Mouse (Mus musculus) erythroblast, embryonic 14.5 days (primary cell): ENCODE measurements around the gene S100b. TPM values are rescaled to one million over a fixed set of nuclear protein-coding genes. Genes with fewer than 3 reads are reported as not detected.

Experiments
- H3K27me3 ChIP-seq: 2 replicates; pipeline ENCODE4 v1.6.1; 2012; ENCODE audit warnings: inconsistent platforms; ENCODE audit not compliant: control insufficient read depth
- H3K36me3 ChIP-seq: 2 replicates; pipeline ENCODE4 v1.6.1; 2012; ENCODE audit warnings: mild to moderate bottlenecking, inconsistent platforms; ENCODE audit not compliant: control insufficient read depth
- H3K4me1 ChIP-seq: 2 replicates; pipeline ENCODE4 v1.6.1; 2012; ENCODE audit warnings: inconsistent platforms; ENCODE audit not compliant: control insufficient read depth
- H3K4me3 ChIP-seq: replicated peaks from 2 replicates; pipeline ENCODE3; 2012; ENCODE audit warnings: moderate library complexity, mild to moderate bottlenecking, inconsistent platforms
- H3K9me3 ChIP-seq: 2 replicates; pipeline ENCODE4 v1.6.1; 2012; ENCODE audit warnings: low read length, inconsistent platforms, mixed read lengths; ENCODE audit not compliant: control insufficient read depth
- GATA1 ChIP-seq: IDR thresholded peaks from 2 replicates; pipeline ENCODE4 v1.6.1; 2012; ENCODE audit warnings: low read length, inconsistent platforms, mixed read lengths
- TAL1 ChIP-seq: IDR thresholded peaks from 3 replicates; pipeline ENCODE4 v1.6.1; 2012; ENCODE audit warnings: low read length, inconsistent platforms, mixed read lengths
- polyA plus RNA-seq: library from polyadenylated mRNA; stranded (reverse); fragments of >175 nt; gene quantifications from 2 replicates; pipeline ENCODE4 v1.2.3, GENCODE M21; 2012

Gene S100b
- polyA plus RNA-seq, 1 experiment: not detected

DNA sequence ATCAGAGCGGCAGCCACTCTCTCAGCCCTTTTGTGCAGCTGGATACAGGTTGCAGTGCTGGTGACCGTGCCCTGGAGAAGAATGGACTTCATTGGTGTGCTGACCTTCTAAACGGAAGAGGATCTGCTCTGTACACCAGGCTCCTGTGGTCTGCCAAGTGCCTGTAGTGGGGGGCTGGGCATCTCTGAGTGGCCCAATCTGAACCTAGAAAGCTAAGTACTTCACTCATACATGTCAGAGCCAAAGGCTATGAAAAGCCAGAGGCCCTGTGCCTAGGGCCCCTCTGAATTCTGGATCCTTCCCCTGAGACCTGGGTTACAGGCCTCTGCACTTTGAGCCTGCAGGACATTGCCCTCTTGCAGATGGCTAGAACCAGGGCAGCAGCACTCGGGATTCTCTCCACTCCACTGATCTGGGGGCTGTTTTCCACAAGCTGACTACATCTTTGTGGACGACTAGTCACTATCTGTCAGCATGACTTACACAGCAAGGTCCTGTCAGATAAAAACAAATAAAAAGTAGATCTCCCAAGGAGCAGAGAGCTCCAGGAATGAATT is 25.0 kb downstream of the S100b start:
- no peak overlapping the region for H3K4me3 ChIP-seq
- no peaks in the 10 kb centered on the region for H3K4me1 ChIP-seq
- no peaks in the 10 kb centered on the region for H3K27me3 ChIP-seq
- no peaks in the 10 kb centered on the region for H3K9me3 ChIP-seq
- peaks cover 2% of the 10 kb centered on the region; the same call in 1 of the 2 replicates for H3K36me3 ChIP-seq
- no peak for TF ChIP-seq TAL1
- TF ChIP-seq GATA1: no peak

DNA sequence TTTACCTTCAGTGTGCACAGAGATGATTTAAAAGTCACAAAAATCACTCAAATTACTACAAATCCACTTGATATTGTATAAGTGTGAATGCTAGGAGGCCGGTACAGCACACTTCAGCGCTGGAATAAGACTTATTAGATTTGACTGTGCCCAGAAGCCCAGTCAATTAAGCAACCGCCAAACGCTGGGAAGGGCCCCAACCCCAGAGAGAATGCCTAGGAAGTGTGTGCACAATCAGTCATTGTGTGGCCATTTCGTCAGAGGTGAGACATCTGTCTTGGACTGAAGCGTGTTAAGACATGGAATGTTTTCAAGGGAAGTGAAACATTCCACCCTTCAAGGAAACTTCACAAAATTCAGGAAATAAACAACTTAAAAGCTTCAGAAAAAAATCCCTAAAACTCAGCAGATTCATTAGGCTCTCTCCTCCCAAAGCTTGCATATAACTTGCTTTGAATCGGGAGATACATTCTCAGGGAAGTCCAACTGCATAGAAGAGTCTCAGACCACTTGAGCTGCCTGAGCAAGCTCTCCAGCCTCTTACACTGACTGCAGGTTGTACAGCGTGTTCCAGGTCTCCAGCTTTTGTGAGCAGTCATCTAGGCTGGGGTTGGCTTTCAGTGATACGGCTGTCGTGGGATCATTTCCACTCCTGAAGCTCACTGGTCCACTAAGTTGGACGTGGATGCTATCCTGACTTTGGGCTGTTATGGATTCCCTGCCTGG is 34.8 kb downstream of the S100b start:
- TF ChIP-seq TAL1: no peak
- no peak for TF ChIP-seq GATA1

GRCm38 (mm10) chr10:76289052-76289451 is 35.4 kb downstream of the S100b start:
- H3K4me1 ChIP-seq: no peaks in the 10 kb centered on the region
- no peak for TF ChIP-seq TAL1
- TF ChIP-seq GATA1: no peak
- no peaks in the 10 kb centered on the region for H3K9me3 ChIP-seq
- no peaks in the 10 kb centered on the region for H3K27me3 ChIP-seq
- H3K4me3 ChIP-seq: no peak overlapping the region
- no peaks in the 10 kb centered on the region; the same call in 1 of the 2 replicates for H3K36me3 ChIP-seq

More for the DNA sequence above, 34.8 kb downstream of the S100b start:
- no peak overlapping the region for H3K4me3 ChIP-seq
- no peaks in the 10 kb centered on the region for H3K27me3 ChIP-seq
- H3K36me3 ChIP-seq: no peaks in the 10 kb centered on the region; the same call in 1 of the 2 replicates
- H3K9me3 ChIP-seq: no peaks in the 10 kb centered on the region
- H3K4me1 ChIP-seq: no peaks in the 10 kb centered on the region

DNA sequence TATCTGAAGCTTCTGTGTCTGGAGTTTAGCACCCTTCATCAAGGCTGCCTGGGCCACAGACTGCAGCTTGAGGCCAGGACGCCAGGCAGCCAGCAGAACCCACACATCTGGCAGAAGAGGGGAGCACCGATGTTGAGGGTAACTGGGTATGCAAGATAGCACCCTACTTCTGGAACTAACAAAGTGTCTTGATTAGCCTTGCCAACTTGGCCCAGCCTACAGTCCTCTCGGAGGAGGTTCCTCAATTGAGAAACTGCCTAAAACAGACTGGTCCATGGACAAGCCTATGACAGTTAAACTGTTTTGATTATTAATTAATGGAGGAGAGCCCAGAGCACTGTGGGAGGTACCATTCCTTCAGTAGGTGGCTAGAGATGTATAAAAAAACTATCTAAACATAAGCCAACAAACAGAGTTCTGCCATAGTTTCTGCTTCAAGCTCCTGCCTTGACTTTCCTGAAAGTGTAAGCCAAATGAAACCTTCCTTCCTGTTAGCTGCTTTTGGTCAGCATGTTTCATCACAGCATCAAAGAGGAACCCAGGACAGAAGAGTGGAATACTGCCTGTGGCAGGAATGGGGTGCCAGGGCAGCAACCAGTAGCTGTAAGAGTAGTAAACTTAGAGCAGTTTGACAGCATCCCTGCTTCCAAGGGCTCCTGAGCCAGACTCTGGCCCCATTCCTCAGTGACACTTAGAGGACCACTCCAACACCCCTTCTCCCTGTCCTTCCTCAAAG is 36.5 kb downstream of the S100b start:
- Histone ChIP-seq H3K27me3 (no peaks in the 10 kb centered on the region), H3K9me3 (no peaks in the 10 kb centered on the region), H3K4me3 (no peak overlapping the region), H3K36me3 (no peaks in the 10 kb centered on the region; the same call in 1 of the 2 replicates), H3K4me1 (no peaks in the 10 kb centered on the region)
- TF ChIP-seq GATA1 (no peak), TAL1 (no peak)

DNA sequence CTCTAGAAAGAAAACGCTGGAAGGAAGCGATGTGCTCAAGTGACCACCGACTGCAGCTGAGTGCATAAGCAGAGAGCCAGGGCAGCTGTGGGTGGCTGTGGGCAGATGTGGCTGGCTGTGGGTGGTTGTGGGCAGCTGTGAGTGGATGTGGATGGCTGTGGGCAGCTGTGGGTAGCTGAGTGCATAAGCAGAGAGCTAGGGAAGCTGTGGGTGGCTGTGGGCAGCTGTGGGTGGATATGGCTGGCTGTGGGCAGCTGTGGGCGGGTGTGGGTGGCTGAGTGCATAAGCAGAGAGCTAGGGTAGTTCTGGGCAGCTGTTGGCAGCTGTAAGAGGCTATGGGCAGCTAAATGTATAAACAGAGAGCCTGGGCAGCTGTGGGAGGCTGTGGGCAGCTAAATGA is 39.6 kb downstream of the S100b start:
- H3K36me3 ChIP-seq: no peaks in the 10 kb centered on the region; the same call in 1 of the 2 replicates
- H3K4me3 ChIP-seq: no peak overlapping the region

DNA sequence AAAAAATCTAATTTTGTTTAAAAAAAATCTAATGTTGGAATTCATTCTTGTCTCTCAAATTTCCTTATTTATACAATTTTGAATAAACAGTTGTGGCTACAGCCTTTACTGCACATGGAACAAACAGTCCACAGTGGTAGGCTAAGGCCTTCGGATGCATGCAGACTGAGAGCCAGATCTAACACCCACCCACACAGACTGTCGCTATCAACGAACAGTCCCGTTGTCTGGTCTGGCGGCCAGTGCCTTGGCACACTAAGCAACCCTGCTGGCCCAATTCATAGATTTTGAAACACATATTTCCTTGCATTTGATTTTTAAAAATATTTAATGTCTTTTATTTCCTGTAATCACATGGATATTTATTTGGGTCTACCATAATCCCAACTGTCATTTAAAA is 46.5 kb downstream of the S100b start:
- Histone ChIP-seq H3K4me1 (no peaks in the 10 kb centered on the region), H3K27me3 (no peaks in the 10 kb centered on the region), H3K9me3 (no peaks in the 10 kb centered on the region), H3K4me3 (no peak overlapping the region), H3K36me3 (no peaks in the 10 kb centered on the region; the same call in 1 of the 2 replicates)
- TF ChIP-seq TAL1: no peak
- TF ChIP-seq GATA1: no peak

More for the DNA sequence above, 39.6 kb downstream of the S100b start:
- Histone ChIP-seq H3K9me3 (no peaks in the 10 kb centered on the region), H3K4me1 (no peaks in the 10 kb centered on the region), H3K27me3 (no peaks in the 10 kb centered on the region)
- TF ChIP-seq GATA1 (no peak), TAL1 (no peak)

GRCm38 (mm10) chr10:76306738-76307137 is 53.1 kb downstream of the S100b start:
- no peak overlapping the region for H3K4me3 ChIP-seq
- no peaks in the 10 kb centered on the region for H3K4me1 ChIP-seq
- peaks cover 2% of the 10 kb centered on the region; the same call in 1 of the 2 replicates for H3K9me3 ChIP-seq
- no peak for TF ChIP-seq GATA1
- no peak for TF ChIP-seq TAL1
- no peaks in the 10 kb centered on the region for H3K27me3 ChIP-seq
- H3K36me3 ChIP-seq: no peaks in the 10 kb centered on the region; the same call in 1 of the 2 replicates

Other genes with a start within 250 kb of the S100b start
- 0.32 and 0.36 TPM in 2 replicates for gene Zfp280b, start 221.2 kb upstream of the S100b start, polyA plus RNA-seq
- gene Slc5a4b, start 142.9 kb upstream of the S100b start, polyA plus RNA-seq: not detected in 2 replicates
- not detected in 2 replicates for gene Slc5a4a, start 106.4 kb upstream of the S100b start, polyA plus RNA-seq
- 0.13 and 0.15 TPM in 2 replicates for gene Prmt2, start 16.0 kb upstream of the S100b start, polyA plus RNA-seq
- gene Dip2a, start 91.4 kb downstream of the S100b start, polyA plus RNA-seq: 0.02 and 0.03 TPM in 2 replicates
- not detected in 2 replicates for gene AC141477.1, start 186.6 kb downstream of the S100b start, polyA plus RNA-seq
- 8.5 and 11.9 TPM in 2 replicates for gene Pcnt, start 188.9 kb downstream of the S100b start, polyA plus RNA-seq
- not detected in 2 replicates for gene 2610028H24Rik, start 195.2 kb downstream of the S100b start, polyA plus RNA-seq
- 2.7 and 3.0 TPM in 2 replicates for gene Mcm3ap, start 215.1 kb downstream of the S100b start, polyA plus RNA-seq
- gene Ybey, start 215.3 kb downstream of the S100b start, polyA plus RNA-seq: 0.11 and 0.14 TPM in 2 replicates